Mouse (Mus musculus): ENCODE data around the gene Teddm1a.

DNA sequence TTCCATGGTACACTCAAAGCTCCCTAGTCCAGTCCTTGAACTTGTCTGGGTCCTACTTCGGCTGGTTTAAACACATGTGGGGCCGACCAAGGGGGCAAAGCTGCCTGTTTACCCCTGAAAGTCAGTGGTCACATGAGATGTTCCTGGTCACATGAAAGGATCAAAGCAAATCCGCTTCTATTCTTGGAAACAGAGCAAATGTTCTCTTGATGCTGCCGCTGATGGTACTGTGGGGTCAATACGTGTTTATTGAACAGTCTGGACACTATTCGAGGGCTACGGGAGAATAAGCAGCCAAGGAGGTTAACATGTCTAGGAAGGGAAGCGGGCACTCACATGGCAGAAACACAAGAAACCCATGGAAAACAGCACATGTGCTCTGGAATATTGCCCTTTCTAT lies 5.7 kb downstream of the Teddm1a start:
- TF ChIP-seq CTCF (IDR thresholded peaks at IDR 0.05; ENCODE audit: extremely low read depth, insufficient read depth, insufficient read length, insufficient replicate concordance) (no peak), POLR2A (IDR thresholded peaks at IDR 0.05; ENCODE audit: low read depth, low read length) (no peak)

Data from spleen, adult 2 months (tissue).